Mouse (Mus musculus) layer of hippocampus, adult 9-10 months (tissue): ENCODE results near the gene Galnt13.
A peak's percentile ranks its signal among the peaks of the same experiment; 100 is the strongest.
"Not testable (repeated sequence)": the region's sequence is repeated elsewhere in the genome, so short reads cannot be mapped to it uniquely, and the experiment has no call there.

Source experiments
- DNase-seq: peaks from one replicate; pipeline ENCODE4 v3.0.0; 2022; ENCODE audit warnings: low spot score

The Galnt13 gene

GRCm38 (mm10) chr2:54915088-54915670, 479.1 kb downstream of the Galnt13 start:
- DNase-seq: no peak

DNA sequence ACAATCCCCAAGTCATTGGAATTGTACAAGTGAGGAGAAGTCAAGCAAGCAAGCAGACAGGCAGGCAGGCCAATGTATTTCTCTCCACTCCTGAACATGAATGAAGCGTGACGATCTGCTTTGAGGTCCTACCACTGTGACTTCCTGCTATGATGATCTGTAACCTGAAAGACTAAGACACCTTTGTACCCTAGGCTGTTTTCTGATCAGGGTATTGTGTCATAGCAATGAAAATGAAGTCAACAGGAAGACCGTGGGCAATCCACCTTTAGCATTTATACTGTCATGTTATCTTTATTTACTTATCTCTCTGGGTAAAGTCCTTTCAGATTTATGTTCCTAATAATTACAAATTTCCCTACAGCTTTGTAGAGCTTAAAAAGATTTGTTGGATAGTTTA, 500.3 kb downstream of the Galnt13 start:
- DNase-seq: no peak

- DNase-seq: no peak
Measured at GRCm38 (mm10) chr2:54937306-54937705, 501.2 kb downstream of the Galnt13 start.

DNA sequence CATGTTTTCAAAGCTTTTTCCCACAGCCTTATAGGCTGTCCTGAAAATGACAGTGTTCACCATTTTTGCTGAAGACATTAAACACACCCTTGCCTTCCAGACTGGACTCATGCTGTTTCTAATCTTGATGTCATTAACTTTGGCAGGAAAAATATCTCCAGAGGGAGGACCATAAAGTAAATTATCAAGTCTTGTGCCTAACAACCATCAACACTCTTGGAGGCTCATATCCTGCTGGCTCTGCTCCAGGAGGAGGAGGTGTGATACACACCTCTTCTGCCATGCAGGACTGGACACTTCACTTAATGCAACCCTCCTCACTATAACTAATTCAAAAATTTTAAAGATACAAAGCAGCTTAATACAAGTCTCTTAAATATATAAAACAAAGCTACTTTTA, 502.0 kb downstream of the Galnt13 start:
- no peak for DNase-seq

- no peak for DNase-seq
Measured at GRCm38 (mm10) chr2:54943386-54943785, 507.3 kb downstream of the Galnt13 start.

DNA sequence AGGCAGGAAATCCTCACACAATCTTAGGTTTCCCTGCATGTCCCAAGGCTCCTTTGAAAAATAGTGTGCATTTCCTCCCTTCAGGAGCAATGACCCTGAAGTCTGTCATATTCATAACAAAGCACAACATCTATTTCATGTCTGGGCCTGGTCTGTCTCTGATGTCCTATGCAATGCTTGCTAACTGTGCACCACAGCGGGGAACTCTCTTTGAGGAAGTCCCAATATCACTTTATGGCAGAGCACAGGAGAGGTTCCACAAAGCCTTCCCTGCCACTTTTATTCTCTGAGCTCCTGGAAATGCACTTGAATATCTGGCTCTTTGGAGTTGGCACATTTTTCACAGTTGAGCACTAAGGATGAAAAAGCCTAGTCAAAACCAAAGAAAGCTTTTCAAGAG, 547.7 kb downstream of the Galnt13 start:
- no peak for DNase-seq

GRCm38 (mm10) chr2:55022539-55022938, 586.4 kb downstream of the Galnt13 start:
- not testable (repeated sequence) for DNase-seq

DNA sequence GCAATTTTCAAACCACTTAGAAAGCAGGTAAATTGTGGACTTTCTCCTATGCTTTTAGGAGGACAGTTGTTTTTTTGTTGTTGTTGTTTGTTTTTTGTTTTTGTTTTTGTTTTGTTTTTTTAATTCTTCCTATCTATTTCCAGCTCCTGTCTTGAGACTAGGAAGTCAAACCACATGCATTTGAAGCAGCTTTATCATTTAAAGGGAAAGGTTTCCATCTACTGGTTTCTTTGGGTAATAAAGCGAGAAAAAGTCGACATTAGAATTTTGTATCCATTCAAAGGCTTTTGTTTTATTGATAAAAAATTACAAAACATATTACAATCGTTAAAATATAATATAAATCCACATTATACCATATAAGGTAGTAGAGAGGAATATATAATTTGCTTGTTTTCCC, 598.5 kb downstream of the Galnt13 start:
- DNase-seq: no peak

- no peak for DNase-seq
Measured at GRCm38 (mm10) chr2:55065469-55066315, 629.6 kb downstream of the Galnt13 start.

DNA sequence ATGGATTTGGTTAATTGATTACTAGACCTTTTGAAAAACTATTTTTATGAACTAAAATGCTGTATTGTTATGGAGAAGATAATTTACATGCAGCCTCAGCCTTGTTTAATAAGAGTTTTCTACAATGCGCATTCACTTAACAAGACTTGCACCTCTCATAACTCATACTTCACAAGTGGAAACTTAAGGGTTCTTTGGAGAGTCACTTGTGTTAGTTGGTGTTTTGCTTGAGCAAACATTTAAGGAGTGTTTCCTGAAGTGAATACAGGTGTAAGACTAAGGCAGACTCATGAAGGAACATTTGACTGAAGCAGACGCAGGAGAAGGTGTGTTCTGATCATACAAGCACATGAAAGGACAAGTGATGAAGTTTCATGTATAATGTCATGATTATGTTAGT, 649.5 kb downstream of the Galnt13 start:
- no peak for DNase-seq

DNA sequence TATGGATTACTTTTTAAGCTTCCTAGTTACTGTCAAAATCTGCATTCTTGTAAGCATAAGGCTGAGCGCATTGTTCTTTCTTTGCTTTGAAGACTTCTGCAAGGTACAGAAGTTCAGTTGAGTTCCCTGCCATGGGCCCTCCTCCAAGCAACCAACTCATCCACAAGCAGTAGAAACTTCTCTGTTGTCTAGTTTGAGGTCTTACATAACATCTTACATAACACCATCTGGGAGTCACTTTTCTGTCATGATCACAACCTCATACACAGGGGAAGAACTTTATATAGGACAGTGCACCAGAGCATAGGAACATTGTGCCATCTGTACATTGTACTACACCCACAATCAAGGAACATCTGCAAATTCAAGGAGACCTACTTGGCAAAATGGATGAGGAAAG, 651.9 kb downstream of the Galnt13 start:
- DNase-seq: no peak

- DNase-seq: peak; percentile 25
Measured at GRCm38 (mm10) chr2:55090332-55090731, 654.2 kb downstream of the Galnt13 start.

DNA sequence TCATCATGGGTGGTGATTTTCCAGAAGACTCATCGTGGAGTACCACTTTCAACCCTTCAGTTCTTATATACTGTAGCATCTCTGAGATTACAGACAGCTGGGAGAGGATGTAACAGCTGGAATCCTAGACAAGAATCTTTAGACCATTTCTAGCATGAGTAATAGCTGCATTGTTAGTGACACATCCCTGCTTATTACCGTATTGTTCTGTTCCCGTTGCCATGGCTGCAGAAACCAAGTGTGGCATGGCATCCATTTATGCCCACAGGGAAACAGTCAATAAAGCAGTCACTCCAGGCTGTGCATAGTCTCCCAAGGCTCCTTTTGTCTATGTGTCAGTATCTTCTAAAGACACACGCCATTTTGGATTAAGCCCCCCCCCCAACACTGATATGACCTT, 655.4 kb downstream of the Galnt13 start:
- DNase-seq: no peak

DNA sequence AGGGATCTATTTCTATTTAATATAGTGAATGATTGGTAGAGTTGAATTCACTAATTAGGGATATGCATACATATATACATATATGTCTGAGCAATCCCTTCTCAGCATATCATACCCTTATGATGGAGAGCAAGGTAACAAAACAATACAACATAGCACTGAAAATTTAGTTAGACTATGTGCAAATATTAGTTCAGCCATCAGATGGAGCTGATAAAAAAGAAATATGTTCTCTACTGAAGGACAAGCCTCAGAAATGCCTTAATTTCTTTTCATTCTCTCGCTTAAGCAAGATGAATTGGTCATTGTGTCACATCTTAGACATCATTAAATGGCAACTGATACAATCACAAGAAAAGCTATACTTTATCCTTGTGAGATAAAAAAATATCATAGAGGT, 663.0 kb downstream of the Galnt13 start:
- DNase-seq: no peak

DNA sequence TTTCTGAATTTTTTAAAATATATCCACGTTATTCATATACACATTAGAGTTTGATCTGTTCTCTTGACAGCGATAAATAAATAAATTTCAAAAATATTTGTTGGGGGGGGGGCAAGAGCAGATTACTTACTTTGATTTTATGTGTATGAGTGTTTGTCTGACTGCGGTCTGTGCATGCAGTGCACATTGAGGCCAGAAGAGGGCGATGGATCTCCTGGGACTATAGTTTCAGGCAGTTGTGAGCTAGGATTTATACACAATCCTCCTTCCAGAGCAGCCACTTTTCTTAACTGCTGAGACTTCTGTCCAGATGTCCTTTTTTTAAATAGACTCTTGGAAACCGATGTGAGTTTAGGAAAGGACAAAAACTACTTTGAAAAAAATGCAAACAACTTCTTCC, 665.2 kb downstream of the Galnt13 start:
- DNase-seq: no peak

- DNase-seq: no peak
Measured at GRCm38 (mm10) chr2:55103521-55103920, 667.4 kb downstream of the Galnt13 start.

GRCm38 (mm10) chr2:55107828-55108227, 671.7 kb downstream of the Galnt13 start:
- DNase-seq: no peak

DNA sequence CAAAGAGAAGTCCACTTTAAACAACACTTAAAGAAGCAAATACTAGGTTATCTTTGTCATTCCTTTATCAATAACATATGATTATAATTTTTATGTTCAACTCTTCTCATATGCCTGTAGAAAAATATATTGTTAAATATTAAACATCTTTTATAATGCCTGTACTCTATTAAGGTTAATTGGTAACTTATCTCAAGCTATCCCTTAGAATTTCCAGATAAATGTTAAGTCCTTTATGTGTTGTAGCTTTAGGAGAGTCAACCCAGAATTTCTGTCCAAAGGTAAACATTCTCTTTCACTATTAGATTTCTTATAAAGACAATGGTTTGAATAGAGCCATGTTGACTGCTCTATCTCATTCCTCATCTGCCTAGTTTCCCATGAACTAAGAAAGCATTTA, 717.0 kb downstream of the Galnt13 start:
- DNase-seq: no peak

- DNase-seq: no peak
Measured at GRCm38 (mm10) chr2:55164781-55165180, 728.7 kb downstream of the Galnt13 start.
